ENCODE assay signal across 8 mouse cellular contexts in the genomic region with DNA sequence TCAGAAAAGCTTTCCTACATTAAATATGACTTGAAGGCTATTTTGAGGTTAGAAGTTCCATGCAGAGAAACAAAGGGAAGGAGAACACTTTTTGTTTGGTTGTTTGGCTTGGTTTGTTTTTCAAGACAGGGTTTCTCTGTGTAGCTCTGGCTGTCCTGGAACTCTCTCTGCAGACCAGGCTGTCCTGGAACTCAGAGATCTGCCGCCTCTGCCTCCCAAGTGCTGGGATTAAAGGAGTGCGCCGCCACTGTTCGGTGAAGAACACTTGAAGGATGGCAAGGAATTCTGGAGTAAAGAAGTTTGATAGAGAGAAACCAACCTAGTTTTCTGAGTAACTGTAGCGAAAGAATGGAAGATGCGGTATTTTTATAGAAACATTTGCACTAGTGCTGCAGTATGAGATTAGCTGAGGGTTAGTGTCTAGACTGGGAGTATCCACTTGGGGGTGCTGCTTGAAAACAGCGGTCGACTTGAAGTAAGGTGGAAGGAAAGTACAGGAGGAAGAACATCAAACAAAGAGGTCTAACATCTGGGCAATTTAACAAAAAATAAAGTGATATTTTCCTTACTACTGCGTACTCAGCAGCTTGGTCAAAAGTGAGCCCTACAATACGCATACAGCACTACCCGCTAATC. TPM values are rescaled to one million over a fixed set of nuclear protein-coding genes. Genes with fewer than 3 reads are reported as not detected.
A peak's percentile ranks its signal among the peaks of the same experiment; 100 is the strongest.
DNase-seq lines count a peak whose midpoint lies in the region; ATAC-seq and TF ChIP-seq lines count a peak whose summit lies in the region.

No protein-coding gene starts in this region.

- TF ChIP-seq POLR2A in cortical plate, adult 2 months (IDR thresholded peaks at IDR 0.05; ENCODE audit: extremely low read depth, insufficient read depth, low read length), result no peak

- peaks cover 2% of the 10 kb centered on the region; the same call in 1 of the 2 replicates for H3K4me1 ChIP-seq in cortical plate, adult 2 months (ENCODE audit: control insufficient read depth, insufficient read depth, low read length)
- peaks cover 12% of the 10 kb centered on the region for H3K4me1 ChIP-seq in hindbrain, embryonic 12.5 days

- ATAC-seq in hindbrain, embryonic 12.5 days (ENCODE audit: low FRiP score), result peak; percentile 89
- peak; percentile 70 for ATAC-seq in megakaryocyte progenitor cell, adult 5-6 weeks (replicated peaks; ENCODE audit: poor library complexity)

- H3K9me3 ChIP-seq in hindbrain, embryonic 12.5 days (replicated peaks), result no peaks in the 10 kb centered on the region

- H3K4me2 ChIP-seq in hindbrain, embryonic 12.5 days (replicated peaks), result peak overlapping the region; percentile 90

- H3K27ac ChIP-seq in layer of hippocampus, adult 2 months, result peak overlapping the region; percentile 93
- H3K27ac ChIP-seq in cortical plate, adult 2 months (ENCODE audit: insufficient read depth, low read length), result no peak overlapping the region
- H3K27ac ChIP-seq in hindbrain, embryonic 12.5 days, result peak overlapping the region; percentile 85; the same call in 1 of the 2 replicates

- H3K36me3 ChIP-seq in hindbrain, embryonic 12.5 days, result no peaks in the 10 kb centered on the region

- intact Hi-C loops in gastrocnemius, postnatal 14 days (cut with DNase I; ENCODE audit: low total_unique reads), result no loop called here

- peak; percentile 80 for TF ChIP-seq CTCF in layer of hippocampus, adult 2 months (conservative IDR thresholded peaks at IDR 0.05)
- peak; percentile 50; the same call in 1 of the 2 replicates for TF ChIP-seq CTCF in cortical plate, adult 2 months (IDR thresholded peaks at IDR 0.05; ENCODE audit: extremely low read depth, insufficient read depth, low read length)

- no peak overlapping the region for H3K9ac ChIP-seq in hindbrain, embryonic 12.5 days

- WGBS in hindbrain, embryonic 12.5 days, result 2% methylated on average over 11 of the region's 11 CpGs

- H3K27me3 ChIP-seq in hindbrain, embryonic 12.5 days, result no peaks in the 10 kb centered on the region

- DNase-seq in layer of hippocampus, adult 2 months (ENCODE audit: low spot score in 2 of 2), result no peak
- DNase-seq in layer of hippocampus, adult 9-10 months (ENCODE audit: low spot score), result no peak
- DNase-seq in gastrocnemius, postnatal 10 days, result no peak
- no peak for DNase-seq in gastrocnemius, postnatal 14 days
- DNase-seq in frontal cortex, postnatal 25 days (ENCODE audit: low spot score in 2 of 2), result no peak

- peak overlapping the region; percentile 73 for H3K4me3 ChIP-seq in layer of hippocampus, adult 2 months
- peak overlapping the region; percentile 79 for H3K4me3 ChIP-seq in cortical plate, adult 2 months (ENCODE audit: insufficient read depth, low read length)
- peak overlapping the region; percentile 75 for H3K4me3 ChIP-seq in hindbrain, embryonic 12.5 days

RNA-seq across cellular contexts. Expression of gene Ldb1, which starts 10.9 kb away (rescaled TPM):
- total RNA-seq in layer of hippocampus, adult 2 months (2021), result 100 to 1,000 TPM; 113 to 119 TPM
- 159 and 161 TPM in 2 replicates for polyA plus RNA-seq in cortical plate, adult 2 months (2012; rRNA removed)
- polyA plus RNA-seq in hindbrain, embryonic 12.5 days (2016; fragmentation: Nextera tagmentation; extraction: Ambion mirVana), result 129 and 138 TPM in 2 replicates
- total RNA-seq in megakaryocyte progenitor cell, adult 5-6 weeks (2015), result 67.8 and 83.7 TPM in 2 replicates
- total RNA-seq in megakaryocyte progenitor cell, adult 5-6 weeks (2017), result 80.5 and 109 TPM in 2 replicates
- 10 to 100 TPM; 36.2 to 50.3 TPM for total RNA-seq in gastrocnemius, postnatal 10 days (2021)
- 10 to 100 TPM; 26.2 to 28.5 TPM for total RNA-seq in gastrocnemius, postnatal 14 days (2021)

RNA-seq across cellular contexts. Expression of gene Pprc1, which starts 11.2 kb away (rescaled TPM):
- 10 to 100 TPM; 25.4 to 33.7 TPM for total RNA-seq in layer of hippocampus, adult 2 months (2021)
- polyA plus RNA-seq in cortical plate, adult 2 months (2012; rRNA removed), result 13.4 and 16.1 TPM in 2 replicates
- 28.5 and 30.8 TPM in 2 replicates for polyA plus RNA-seq in hindbrain, embryonic 12.5 days (2016; fragmentation: Nextera tagmentation; extraction: Ambion mirVana)
- total RNA-seq in megakaryocyte progenitor cell, adult 5-6 weeks (2015), result 56.6 and 59.6 TPM in 2 replicates
- total RNA-seq in megakaryocyte progenitor cell, adult 5-6 weeks (2017), result 20.7 and 26.0 TPM in 2 replicates
- total RNA-seq in gastrocnemius, postnatal 10 days (2021), result 10 to 100 TPM; 12.8 to 23.6 TPM
- 10 to 100 TPM; 11.2 to 11.5 TPM for total RNA-seq in gastrocnemius, postnatal 14 days (2021)

RNA-seq across cellular contexts. Expression of gene Nolc1, which starts 19.8 kb away (rescaled TPM):
- total RNA-seq in layer of hippocampus, adult 2 months (2021), result 10 to 100 TPM; 48.7 to 51.8 TPM
- 37.5 and 38.3 TPM in 2 replicates for polyA plus RNA-seq in cortical plate, adult 2 months (2012; rRNA removed)
- 84.9 and 88.7 TPM in 2 replicates for polyA plus RNA-seq in hindbrain, embryonic 12.5 days (2016; fragmentation: Nextera tagmentation; extraction: Ambion mirVana)
- total RNA-seq in megakaryocyte progenitor cell, adult 5-6 weeks (2015), result 88.6 and 94.0 TPM in 2 replicates
- 180 and 221 TPM in 2 replicates for total RNA-seq in megakaryocyte progenitor cell, adult 5-6 weeks (2017)
- total RNA-seq in gastrocnemius, postnatal 10 days (2021), result 10 to 100 TPM; 22.9 to 26.4 TPM
- total RNA-seq in gastrocnemius, postnatal 14 days (2021), result 10 to 100 TPM; 17.5 to 25.5 TPM

RNA-seq across cellular contexts. Expression of gene Hps6, which starts 52.6 kb away (rescaled TPM):
- total RNA-seq in layer of hippocampus, adult 2 months (2021), result 1 to 10 TPM; 6.3 to 8.2 TPM
- 4.9 TPM in 2 replicates for polyA plus RNA-seq in cortical plate, adult 2 months (2012; rRNA removed)
- 4.8 and 5.1 TPM in 2 replicates for polyA plus RNA-seq in hindbrain, embryonic 12.5 days (2016; fragmentation: Nextera tagmentation; extraction: Ambion mirVana)
- total RNA-seq in megakaryocyte progenitor cell, adult 5-6 weeks (2015), result 0.49 and 1.1 TPM in 2 replicates
- 5.9 and 7.1 TPM in 2 replicates for total RNA-seq in megakaryocyte progenitor cell, adult 5-6 weeks (2017)
- total RNA-seq in gastrocnemius, postnatal 10 days (2021), result 1 to 10 TPM; 3.0 to 5.1 TPM
- 1 to 10 TPM; 3.1 to 3.8 TPM for total RNA-seq in gastrocnemius, postnatal 14 days (2021)

RNA-seq across cellular contexts. Expression of gene Armh3, which starts 57.6 kb away (rescaled TPM):
- 10 to 100 TPM; 19.0 to 20.6 TPM for total RNA-seq in layer of hippocampus, adult 2 months (2021)
- polyA plus RNA-seq in cortical plate, adult 2 months (2012; rRNA removed), result 16.0 and 16.2 TPM in 2 replicates
- 21.3 and 24.2 TPM in 2 replicates for polyA plus RNA-seq in hindbrain, embryonic 12.5 days (2016; fragmentation: Nextera tagmentation; extraction: Ambion mirVana)
- total RNA-seq in megakaryocyte progenitor cell, adult 5-6 weeks (2015), result 11.3 and 11.8 TPM in 2 replicates
- total RNA-seq in megakaryocyte progenitor cell, adult 5-6 weeks (2017), result 5.3 and 9.0 TPM in 2 replicates
- total RNA-seq in gastrocnemius, postnatal 10 days (2021), result 10 to 100 TPM; 12.5 to 15.0 TPM
- 10 to 100 TPM; 10.8 to 10.9 TPM for total RNA-seq in gastrocnemius, postnatal 14 days (2021)
